Mouse (Mus musculus): ENCODE data around the gene Prepl.

GRCm38 (mm10) chr17:85024237-85024636 is 65.8 kb downstream of the Prepl start:
- TF ChIP-seq CTCF (IDR thresholded peaks at IDR 0.05; ENCODE audit: insufficient read depth, low read depth, low read length) (no peak), POLR2A (IDR thresholded peaks at IDR 0.05; ENCODE audit: insufficient read depth, low read depth, low read length) (no peak)

Data from olfactory bulb, adult 2 months (tissue).